In the genomic region with DNA sequence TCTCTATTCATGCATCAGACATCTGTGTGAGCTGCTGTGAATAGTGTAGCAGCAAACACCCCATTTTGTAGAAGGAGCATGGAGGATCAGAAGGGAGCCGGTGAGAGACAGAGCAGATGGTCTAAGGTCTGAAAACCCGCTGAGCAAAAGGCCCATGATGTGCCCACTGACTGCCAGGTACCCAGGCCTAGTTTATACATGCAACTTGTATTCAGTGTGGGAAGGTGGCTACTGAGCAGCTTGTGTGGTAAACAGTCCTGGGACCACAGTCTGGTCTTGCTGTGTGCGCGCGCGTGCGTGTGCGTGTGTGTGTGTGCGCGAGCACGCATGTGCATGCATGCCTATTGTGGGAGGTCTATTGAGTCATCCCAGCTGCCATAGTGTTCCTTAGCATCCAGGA, we compare ENCODE assay signal across 11 mouse cellular contexts. TPM values are rescaled to one million over a fixed set of nuclear protein-coding genes. Genes with fewer than 3 reads are reported as not detected.
A peak's percentile ranks its signal among the peaks of the same experiment; 100 is the strongest.
DNase-seq lines count a peak whose midpoint lies in the region; ATAC-seq and TF ChIP-seq lines count a peak whose summit lies in the region.
"Had no signal": no experiment of that assay in that cellular context is flagged by ENCODE, and none has a peak within 500 bp of the region (broad histone marks: within the 10 kb centered on the region; RNA-seq: fewer than 3 reads in every experiment).

No protein-coding gene starts in this region.

- no peaks in the 10 kb centered on the region for H3K36me3 ChIP-seq in forebrain, embryonic 12.5 days (replicated peaks)
- H3K36me3 ChIP-seq in forebrain, embryonic 11.5 days (ENCODE audit: control insufficient read depth, insufficient read depth, low read length): no peaks in the 10 kb centered on the region
- no peaks in the 10 kb centered on the region for H3K36me3 ChIP-seq in lung, embryonic 15.5 days
- H3K36me3 ChIP-seq in hindbrain, embryonic 13.5 days: no peaks in the 10 kb centered on the region
- no peaks in the 10 kb centered on the region for H3K36me3 ChIP-seq in midbrain, postnatal 0 days (ENCODE audit: insufficient read depth, low read length)
- no peaks in the 10 kb centered on the region for H3K36me3 ChIP-seq in kidney, embryonic 14.5 days (ENCODE audit: control insufficient read depth, insufficient read depth, low read length)
- H3K36me3 ChIP-seq: limb, embryonic 12.5 days had no signal

- DNase-seq in forebrain, embryonic 11.5 days (ENCODE audit: low spot score): no peak
- no peak for DNase-seq in lung, postnatal 4 days
- no peak for DNase-seq in midbrain, postnatal 0 days (ENCODE audit: low spot score)
- no peak for DNase-seq in heart, adult 11 months

- WGBS in forebrain, embryonic 12.5 days: 91% methylated on average over 11 of the region's 11 CpGs
- 95% methylated on average over 11 of the region's 11 CpGs for WGBS in forebrain, embryonic 11.5 days
- 92% methylated on average over 11 of the region's 11 CpGs for WGBS in lung, embryonic 15.5 days
- WGBS in hindbrain, embryonic 13.5 days: 92% methylated on average over 11 of the region's 11 CpGs
- WGBS in midbrain, postnatal 0 days: 94% methylated on average over 11 of the region's 11 CpGs
- WGBS in kidney, embryonic 14.5 days: 92% methylated on average over 11 of the region's 11 CpGs

- peaks cover 21% of the 10 kb centered on the region for H3K4me1 ChIP-seq in forebrain, embryonic 12.5 days
- H3K4me1 ChIP-seq in forebrain, embryonic 11.5 days (replicated peaks; ENCODE audit: control insufficient read depth, insufficient read depth, low read length): no peaks in the 10 kb centered on the region
- peaks cover 16% of the 10 kb centered on the region for H3K4me1 ChIP-seq in lung, embryonic 15.5 days
- peaks cover 22% of the 10 kb centered on the region for H3K4me1 ChIP-seq in hindbrain, embryonic 13.5 days (replicated peaks)
- no peaks in the 10 kb centered on the region for H3K4me1 ChIP-seq in midbrain, postnatal 0 days (ENCODE audit: insufficient read depth, low read length)
- H3K4me1 ChIP-seq in kidney, embryonic 14.5 days (ENCODE audit: control insufficient read depth, insufficient read depth, low read length): 0 out of 2 replicates have a peak, but pooled peaks cover 3% of the 10 kb centered on the region
- H3K4me1 ChIP-seq: limb, embryonic 12.5 days had no signal

- H3K27me3 ChIP-seq in forebrain, embryonic 12.5 days: no peaks in the 10 kb centered on the region
- H3K27me3 ChIP-seq in forebrain, embryonic 11.5 days (ENCODE audit: control insufficient read depth, insufficient read depth, low read length): no peaks in the 10 kb centered on the region
- H3K27me3 ChIP-seq in lung, embryonic 15.5 days: no peaks in the 10 kb centered on the region
- no peaks in the 10 kb centered on the region for H3K27me3 ChIP-seq in hindbrain, embryonic 13.5 days
- H3K27me3 ChIP-seq in midbrain, postnatal 0 days (ENCODE audit: insufficient read depth, low read length): no peaks in the 10 kb centered on the region
- no peaks in the 10 kb centered on the region for H3K27me3 ChIP-seq in kidney, embryonic 14.5 days (ENCODE audit: control insufficient read depth, insufficient read depth, low read length)
- H3K27me3 ChIP-seq: limb, embryonic 12.5 days had no signal

- no peak overlapping the region for H3K9ac ChIP-seq in forebrain, embryonic 12.5 days
- H3K9ac ChIP-seq in forebrain, embryonic 11.5 days (ENCODE audit: low read length): no peak overlapping the region
- no peak overlapping the region for H3K9ac ChIP-seq in lung, embryonic 15.5 days
- H3K9ac ChIP-seq in hindbrain, embryonic 13.5 days: no peak overlapping the region
- no peak overlapping the region for H3K9ac ChIP-seq in midbrain, postnatal 0 days (replicated peaks; ENCODE audit: low read length, poor library complexity, severe bottlenecking)
- H3K9ac ChIP-seq in kidney, embryonic 14.5 days (ENCODE audit: low read depth, low read length): no peak overlapping the region
- H3K9ac ChIP-seq: limb, embryonic 12.5 days had no signal

- peak; percentile 33; the same call in 1 of the 2 replicates for ATAC-seq in forebrain, embryonic 12.5 days (ENCODE audit: low FRiP score)
- no peak for ATAC-seq in forebrain, embryonic 11.5 days (replicated peaks; ENCODE audit: low FRiP score)
- ATAC-seq in lung, embryonic 15.5 days (ENCODE audit: borderline replicate concordance, extremely low read depth, low FRiP score, low TSS enrichment): no peak
- 0 out of 2 replicates have a peak, but pooled peaks have one; percentile 9 for ATAC-seq in hindbrain, embryonic 13.5 days (ENCODE audit: low FRiP score)
- ATAC-seq in midbrain, postnatal 0 days (ENCODE audit: low FRiP score): no peak
- ATAC-seq in kidney, embryonic 14.5 days (ENCODE audit: low FRiP score, low TSS enrichment): no peak
- ATAC-seq: inflammation-experienced regulatory T-cells, adult 6 months had no signal

- no peak for TF ChIP-seq CTCF in midbrain, postnatal 0 days (IDR thresholded peaks at IDR 0.05)

- H3K4me3 ChIP-seq in forebrain, embryonic 12.5 days (replicated peaks): no peak overlapping the region
- H3K4me3 ChIP-seq in forebrain, embryonic 11.5 days (ENCODE audit: low read depth, low read length): no peak overlapping the region
- H3K4me3 ChIP-seq in lung, embryonic 15.5 days: no peak overlapping the region
- no peak overlapping the region for H3K4me3 ChIP-seq in hindbrain, embryonic 13.5 days
- H3K4me3 ChIP-seq in midbrain, postnatal 0 days (ENCODE audit: low read depth, low read length): no peak overlapping the region
- no peak overlapping the region for H3K4me3 ChIP-seq in kidney, embryonic 14.5 days (ENCODE audit: low read length)
- H3K4me3 ChIP-seq: limb, embryonic 12.5 days had no signal

- no peak overlapping the region for H3K4me2 ChIP-seq in forebrain, embryonic 12.5 days
- no peak overlapping the region for H3K4me2 ChIP-seq in forebrain, embryonic 11.5 days (ENCODE audit: low read depth, low read length, severe bottlenecking)
- H3K4me2 ChIP-seq in lung, embryonic 15.5 days: no peak overlapping the region
- H3K4me2 ChIP-seq in hindbrain, embryonic 13.5 days: no peak overlapping the region
- no peak overlapping the region for H3K4me2 ChIP-seq in midbrain, postnatal 0 days (ENCODE audit: low read depth, low read length, poor library complexity, severe bottlenecking)
- H3K4me2 ChIP-seq in kidney, embryonic 14.5 days (replicated peaks; ENCODE audit: low read depth, low read length): no peak overlapping the region
- H3K4me2 ChIP-seq: limb, embryonic 12.5 days had no signal

- no peaks in the 10 kb centered on the region for H3K9me3 ChIP-seq in forebrain, embryonic 12.5 days
- no peaks in the 10 kb centered on the region for H3K9me3 ChIP-seq in forebrain, embryonic 11.5 days (ENCODE audit: control insufficient read depth, low read length)
- no peaks in the 10 kb centered on the region for H3K9me3 ChIP-seq in lung, embryonic 15.5 days
- no peaks in the 10 kb centered on the region for H3K9me3 ChIP-seq in hindbrain, embryonic 13.5 days
- H3K9me3 ChIP-seq in midbrain, postnatal 0 days (ENCODE audit: low read length): no peaks in the 10 kb centered on the region
- H3K9me3 ChIP-seq in kidney, embryonic 14.5 days (ENCODE audit: control insufficient read depth, low read length): no peaks in the 10 kb centered on the region
- H3K9me3 ChIP-seq: limb, embryonic 12.5 days had no signal

- H3K27ac ChIP-seq in forebrain, embryonic 12.5 days: peak overlapping the region; percentile 86
- no peak overlapping the region for H3K27ac ChIP-seq in forebrain, embryonic 11.5 days (ENCODE audit: low read depth, low read length)
- H3K27ac ChIP-seq in lung, embryonic 15.5 days: peak overlapping the region; percentile 44; the same call in 1 of the 2 replicates
- H3K27ac ChIP-seq in hindbrain, embryonic 13.5 days: peak overlapping the region; percentile 77
- 0 out of 2 replicates have a peak overlapping the region, but pooled peaks have one; percentile 18 for H3K27ac ChIP-seq in midbrain, postnatal 0 days (ENCODE audit: low read depth, low read length)
- no peak overlapping the region for H3K27ac ChIP-seq in kidney, embryonic 14.5 days (ENCODE audit: low read depth, low read length)
- H3K27ac ChIP-seq: limb, embryonic 12.5 days had no signal

RNA-seq across cellular contexts. Expression of a gene that starts 35.8 kb away (rescaled TPM):
- polyA plus RNA-seq in forebrain, embryonic 12.5 days (2016; fragmentation: Nextera tagmentation; extraction: Ambion mirVana): 2.8 and 3.0 TPM in 2 replicates
- 2.2 TPM in 2 replicates for polyA plus RNA-seq in forebrain, embryonic 11.5 days (2014; fragmentation: Nextera tagmentation; extraction: Ambion mirVana)
- 1.4 and 1.8 TPM in 2 replicates for polyA plus RNA-seq in lung, embryonic 15.5 days (2015; fragmentation: Nextera tagmentation; extraction: Ambion mirVana)
- polyA plus RNA-seq in hindbrain, embryonic 13.5 days (2015; fragmentation: Nextera tagmentation; extraction: Ambion mirVana): 6.5 and 6.8 TPM in 2 replicates
- total RNA-seq in midbrain, postnatal 0 days (2014; rRNA removed): 32.5 and 32.6 TPM in 2 replicates
- polyA plus RNA-seq in midbrain, postnatal 0 days (2015; fragmentation: Nextera tagmentation; extraction: Ambion mirVana): 7.7 and 9.3 TPM in 2 replicates
- polyA plus RNA-seq in kidney, embryonic 14.5 days (2014; fragmentation: Nextera tagmentation; extraction: Ambion mirVana): 2.6 and 3.3 TPM in 2 replicates
- total RNA-seq: monocyte, adult 5-6 weeks had no signal
- polyA plus RNA-seq: inflammation-experienced regulatory T-cells, adult 6 months had no signal

Comparison
In these comparisons a context has a peak if more than half of its experiments do, and no peak if none do; other contexts are left out.
1. ATAC-seq: peak in forebrain, embryonic 12.5 days (single experiment) and hindbrain, embryonic 13.5 days (single experiment); none in forebrain, embryonic 11.5 days (single experiment), lung, embryonic 15.5 days (single experiment), midbrain, postnatal 0 days (single experiment) and kidney, embryonic 14.5 days (single experiment).
2. H3K27ac ChIP-seq: peak in forebrain, embryonic 12.5 days (single experiment), lung, embryonic 15.5 days (single experiment), hindbrain, embryonic 13.5 days (single experiment) and midbrain, postnatal 0 days (single experiment); none in forebrain, embryonic 11.5 days (single experiment) and kidney, embryonic 14.5 days (single experiment).